Mouse (Mus musculus) testis, adult 2 months (tissue): ENCODE measurements at regions not wholly inside any gene's neighbourhood (a gene's known extent, or its start where the extent isn't known, plus 50 kb on each side); places are given as distances from the start of the nearest gene placed in this dataset.

Source experiments
- CTCF ChIP-seq: fragments of 200-500 bp; IDR thresholded peaks from 2 replicates; pipeline ENCODE4 v1.5.1; 2012; ENCODE audit warnings: low read depth, mild to moderate bottlenecking, inconsistent platforms, low read length, moderate library complexity; ENCODE audit not compliant: control insufficient read depth, insufficient read depth, insufficient replicate concordance
- POLR2A ChIP-seq: fragments of 200-500 bp; IDR thresholded peaks from 2 replicates; pipeline ENCODE4 v1.6.1; 2012; ENCODE audit warnings: low read depth, mild to moderate bottlenecking, inconsistent platforms, low read length, moderate library complexity; ENCODE audit not compliant: control insufficient read depth

- no peak for TF ChIP-seq POLR2A
- no peak for TF ChIP-seq CTCF
Measured at GRCm38 (mm10) chr7:116609906-116610305, 105.7 kb downstream of the Nucb2 start.
